Mouse (Mus musculus): Measurements from ENCODE around the gene Ttc30a2.

DNA sequence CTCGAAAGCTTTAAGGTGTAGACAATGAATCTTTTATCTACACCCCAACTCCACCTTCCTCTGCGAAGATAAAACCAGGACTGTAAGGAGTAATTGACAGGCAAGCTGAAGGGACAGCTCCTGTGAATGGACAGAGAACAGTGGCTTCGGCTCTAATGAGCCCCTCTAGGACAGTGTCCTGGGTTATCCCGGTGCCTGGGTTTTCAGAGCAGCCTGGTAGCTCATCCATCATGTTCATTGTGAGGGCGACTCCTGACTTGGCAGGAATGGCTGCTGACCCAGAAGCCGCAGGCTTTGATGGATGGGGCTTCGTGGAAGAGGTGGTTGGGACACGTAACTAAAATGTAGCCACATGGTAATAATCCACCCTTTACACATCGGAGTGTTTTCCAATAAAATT is 24.9 kb upstream of the Ttc30a2 start:
- TF ChIP-seq CTCF (IDR thresholded peaks at IDR 0.05; ENCODE audit: control insufficient read depth, insufficient read depth, insufficient replicate concordance, low read depth, low read length) (no peak), POLR2A (IDR thresholded peaks at IDR 0.05; ENCODE audit: control insufficient read depth, low read depth, low read length) (no peak)
